Mouse (Mus musculus): ENCODE measurements at regions not wholly inside any gene's neighbourhood (a gene's known extent, or its start where the extent isn't known, plus 50 kb on each side); places are given as distances from the start of the nearest gene placed in this dataset.
"Not testable (repeated sequence)": the region's sequence is repeated elsewhere in the genome, so short reads cannot be mapped to it uniquely, and the experiment has no call there.

DNA sequence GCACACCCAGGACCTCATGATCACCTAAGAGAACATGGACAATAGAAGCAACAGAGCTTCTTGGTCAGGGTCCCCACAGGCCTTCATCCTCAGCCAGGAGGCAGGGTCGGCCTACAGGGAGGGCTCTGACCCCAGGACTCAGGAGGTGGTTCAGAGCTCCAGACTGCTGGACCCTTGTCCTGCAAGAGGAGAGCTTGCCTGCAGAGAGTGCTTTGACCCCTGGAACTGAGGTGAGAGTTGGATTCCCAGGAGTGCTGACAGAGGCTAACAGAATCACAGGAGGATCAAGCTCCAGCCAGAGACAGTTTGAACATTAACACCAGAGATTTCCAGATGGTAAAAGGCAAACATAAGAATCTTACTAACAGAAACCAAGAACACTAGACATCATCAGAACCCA lies 227.9 kb upstream of the Tex13c3 start:
- not testable (repeated sequence) for TF ChIP-seq CTCF, EP300 (IDR thresholded peaks at IDR 0.05)

Measured in lung, postnatal 0 days (tissue).